Mouse (Mus musculus): ENCODE measurements around the gene 6330403K07Rik. TPM values are rescaled to one million over a fixed set of nuclear protein-coding genes. Genes with fewer than 3 reads are reported as not detected.
A peak's percentile ranks its signal among the peaks of the same experiment; 100 is the strongest.

The 6330403K07Rik gene
- total RNA-seq, 2 experiments from 2014 or later: 217 to 253 TPM

GRCm38 (mm10) chr11:71003611-71004315, 29.6 kb downstream of the 6330403K07Rik start:
- no peak for DNase-seq (ENCODE audit: low spot score in 2 of 2)
- intact Hi-C loops (cut with DNase I): loop anchor here (1.0 to 10.0 kb wide), 2 partner anchors 16 to 51 kb away; partner anchors contain the start of genes Derl2 and Mis12

- DNase-seq (ENCODE audit: low spot score in 2 of 2): peak in 1 of 2 experiments; percentile 21
- intact Hi-C loops (cut with DNase I): loop anchor here (10.0 kb wide), 1 partner anchor 54 kb away; no protein-coding TSS in a partner anchor
Observed at GRCm38 (mm10) chr11:71001167-71001566, 32.1 kb downstream of the 6330403K07Rik start.

GRCm38 (mm10) chr11:70982557-70983228, 50.6 kb downstream of the 6330403K07Rik start, which contains the start of gene C1qbp:
Gene C1qbp, minus strand, starts transcription at chr11:70983026.
- peak; percentile 91 to 96 for DNase-seq (ENCODE audit: low spot score in 2 of 2)
- intact Hi-C loops (cut with DNase I): no loop called here

GRCm38 (mm10) chr11:70982030-70982429, 51.3 kb downstream of the 6330403K07Rik start:
- DNase-seq (ENCODE audit: low spot score in 2 of 2): no peak
- intact Hi-C loops (cut with DNase I): no loop called here

Other genes with a start within 250 kb of the 6330403K07Rik start
- not detected for gene Scimp, start 220.9 kb downstream of the 6330403K07Rik start, total RNA-seq (2021)
- gene Rabep1, start 188.7 kb downstream of the 6330403K07Rik start, total RNA-seq (2021): 100 to 1,000 TPM; 124 to 125 TPM
- 10 to 100 TPM; 50.8 to 53.3 TPM for gene Nup88, start 63.5 kb downstream of the 6330403K07Rik start, total RNA-seq (2021)
- 10 to 100 TPM; 32.4 to 49.1 TPM for gene Rpain, start 63.3 kb downstream of the 6330403K07Rik start, total RNA-seq (2021)
- 10 to 100 TPM; 87.4 to 91.5 TPM for gene C1qbp, start 50.5 kb downstream of the 6330403K07Rik start, total RNA-seq (2021)
- gene Dhx33, start 29.1 kb downstream of the 6330403K07Rik start, total RNA-seq (2021): 10 to 100 TPM; 25.6 to 28.9 TPM
- 10 to 100 TPM; 14.9 to 16.5 TPM for gene Mis12, start 13.9 kb downstream of the 6330403K07Rik start, total RNA-seq (2021)
- 10 to 100 TPM; 19.8 to 25.5 TPM for gene Derl2, start 13.7 kb downstream of the 6330403K07Rik start, total RNA-seq (2021)
- gene Nlrp1a, start 111.2 kb upstream of the 6330403K07Rik start, total RNA-seq (2021): under 1 TPM; 0.62 to 0.84 TPM
- gene Nlrp1b, start 197.2 kb upstream of the 6330403K07Rik start, total RNA-seq (2021): under 1 TPM; 0.25 to 0.27 TPM

Data from left cerebral cortex, postnatal 36 days (tissue).